Mouse (Mus musculus) neural tube, embryonic 11.5 days (tissue): ENCODE results near the gene Dock1. TPM values are rescaled to one million over a fixed set of nuclear protein-coding genes. Genes with fewer than 3 reads are reported as not detected.

ENCODE experiments used
- ATAC-seq: fragments of 200-750 bp; cut with Nextera tagmentation; 2 replicates; pipeline ENCODE4 v1.8.0; 2017; ENCODE audit warnings: moderate number of reproducible peaks, mild to moderate bottlenecking, moderate TSS enrichment, moderate library complexity; ENCODE audit not compliant: insufficient read depth, low FRiP score, low TSS enrichment
- DNase-seq: peaks from one replicate; pipeline ENCODE4 v3.0.0-alpha.2; 2015; ENCODE audit warnings: low spot score
- H3K27ac ChIP-seq: fragments of 300-500 bp; sonication (generic); 2 replicates; pipeline ENCODE4 v1.5.1; 2014; ENCODE audit warnings: low read depth, mild to moderate bottlenecking, low read length
- H3K27me3 ChIP-seq: fragments of 300-500 bp; sonication (generic); 2 replicates; pipeline ENCODE4 v1.6.1; 2014; ENCODE audit warnings: mild to moderate bottlenecking, low read length, mixed read lengths; ENCODE audit not compliant: control insufficient read depth, insufficient read depth
- H3K36me3 ChIP-seq: fragments of 300-500 bp; sonication (generic); 2 replicates; pipeline ENCODE4 v1.6.1; 2014; ENCODE audit warnings: mild to moderate bottlenecking, low read length, moderate library complexity, mixed read lengths; ENCODE audit not compliant: control insufficient read depth, insufficient read depth
- H3K4me1 ChIP-seq: fragments of 300-500 bp; sonication (generic); 2 replicates; pipeline ENCODE4 v1.6.1; 2014; ENCODE audit warnings: low read length, mixed read lengths; ENCODE audit not compliant: control insufficient read depth, insufficient read depth
- H3K4me2 ChIP-seq: fragments of 300-500 bp; sonication (generic); 2 replicates; pipeline ENCODE4 v1.6.1; 2014; ENCODE audit warnings: low read depth, mild to moderate bottlenecking, moderate library complexity
- H3K4me3 ChIP-seq: fragments of 300-500 bp; sonication (generic); 2 replicates; pipeline ENCODE4 v1.5.1; 2014; ENCODE audit warnings: low read depth, low read length
- H3K9ac ChIP-seq: fragments of 300-500 bp; sonication (generic); 2 replicates; pipeline ENCODE4 v1.6.1; 2014; ENCODE audit warnings: mild to moderate bottlenecking, low read length
- H3K9me3 ChIP-seq: fragments of 300-500 bp; sonication (generic); 2 replicates; pipeline ENCODE4 v1.6.1; 2016; ENCODE audit warnings: low read length; ENCODE audit not compliant: control insufficient read depth
- WGBS: fragments of 180-500 bp; shearing (Covaris S2); extraction: QIAGEN DNeasy Blood & Tissue Kit; methylation state at CpG from one replicate; pipeline ENCODE4 v1.1.7; 2014; 5-methylcytosine and 5-hydroxymethylcytosine counted together
- polyA plus RNA-seq: library from polyadenylated mRNA; unstranded; fragments of >200 nt; fragmentation: Nextera tagmentation; extraction: Ambion mirVana; gene quantifications from 2 replicates; pipeline ENCODE4 v1.2.1, GENCODE M21; 2014

The Dock1 gene
- polyA plus RNA-seq, 1 experiment from 2014 or later: 26.3 TPM

DNA sequence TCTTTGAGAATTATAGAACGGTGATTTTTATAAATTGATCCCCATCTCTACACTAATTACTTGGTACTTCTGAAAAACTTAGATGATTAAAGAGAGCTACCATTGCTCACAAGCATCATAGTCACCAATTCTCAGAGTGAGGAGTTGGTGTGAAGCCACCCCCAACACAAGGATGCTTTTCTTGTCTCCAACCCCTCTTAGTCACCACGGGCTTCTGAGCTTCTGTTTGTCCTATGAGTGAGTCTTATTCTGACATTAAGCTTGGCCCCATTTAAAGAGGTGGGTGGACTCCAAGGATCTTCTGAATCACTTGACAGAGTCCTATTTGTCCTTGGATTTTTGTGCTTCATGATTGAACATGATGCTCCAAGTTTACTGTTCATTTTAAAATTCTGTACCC is 551.0 kb downstream of the Dock1 start:
- no peaks in the 10 kb centered on the region for H3K4me1 ChIP-seq
- 86% methylated on average over 2 of the region's 2 CpGs for WGBS
- no peak overlapping the region for H3K4me3 ChIP-seq
- ATAC-seq: no peak
- H3K36me3 ChIP-seq: no peaks in the 10 kb centered on the region
- H3K27ac ChIP-seq: no peak overlapping the region
- no peak overlapping the region for H3K4me2 ChIP-seq
- no peak overlapping the region for H3K9ac ChIP-seq
- H3K27me3 ChIP-seq: no peaks in the 10 kb centered on the region
- DNase-seq: no peak
- H3K9me3 ChIP-seq: no peaks in the 10 kb centered on the region
